Mouse (Mus musculus) limb, embryonic 14.5 days (tissue): Measurements from ENCODE around the gene Olfr1512. TPM values are rescaled to one million over a fixed set of nuclear protein-coding genes. Genes with fewer than 3 reads are reported as not detected.

Experiments used
- ATAC-seq: fragments of 200-750 bp; cut with Nextera tagmentation; 2 replicates; pipeline ENCODE4 v1.8.0; 2017; ENCODE audit warnings: low read depth, moderate number of reproducible peaks, moderate TSS enrichment; ENCODE audit not compliant: low FRiP score
- DNase-seq: peaks from one replicate; pipeline ENCODE4 v3.0.0-alpha.2; 2015; ENCODE audit warnings: low spot score
- H3K27ac ChIP-seq: fragments of 300-500 bp; sonication (generic); replicated peaks from 2 replicates; pipeline ENCODE4 v1.5.1; 2014; ENCODE audit warnings: low read depth, mild to moderate bottlenecking, low read length, moderate library complexity, mixed read lengths
- H3K27me3 ChIP-seq: fragments of 300-500 bp; sonication (generic); 2 replicates; pipeline ENCODE4 v1.6.1; 2014; ENCODE audit warnings: low read length, mixed read lengths; ENCODE audit not compliant: control insufficient read depth, insufficient read depth
- H3K36me3 ChIP-seq: fragments of 300-500 bp; sonication (generic); 2 replicates; pipeline ENCODE4 v1.6.1; 2014; ENCODE audit warnings: mild to moderate bottlenecking, low read length, moderate library complexity, mixed read lengths; ENCODE audit not compliant: control insufficient read depth, insufficient read depth
- H3K4me1 ChIP-seq: fragments of 300-500 bp; sonication (generic); 2 replicates; pipeline ENCODE4 v1.6.1; 2014; ENCODE audit warnings: antibody characterized with exemption, low read length, mixed read lengths; ENCODE audit not compliant: control insufficient read depth, insufficient read depth
- H3K4me2 ChIP-seq: fragments of 300-500 bp; sonication (generic); replicated peaks from 2 replicates; pipeline ENCODE4 v1.6.1; 2014; ENCODE audit warnings: low read depth, mild to moderate bottlenecking, low read length, moderate library complexity; ENCODE audit not compliant: severe bottlenecking
- H3K4me3 ChIP-seq: fragments of 300-500 bp; sonication (generic); replicated peaks from 2 replicates; pipeline ENCODE4 v1.5.1; 2014; ENCODE audit warnings: low read length
- H3K9ac ChIP-seq: fragments of 300-500 bp; sonication (generic); 2 replicates; pipeline ENCODE4 v1.6.1; 2014; ENCODE audit warnings: mild to moderate bottlenecking, low read depth, low read length, moderate library complexity; ENCODE audit not compliant: severe bottlenecking
- H3K9me3 ChIP-seq: fragments of 300-500 bp; sonication (generic); 2 replicates; pipeline ENCODE4 v1.6.1; 2016; ENCODE audit warnings: low read length; ENCODE audit not compliant: control insufficient read depth
- POLR2A ChIP-seq: fragments of 200-500 bp; IDR thresholded peaks from 2 replicates; pipeline ENCODE4 v1.8.0; 2012; ENCODE audit warnings: inconsistent platforms, mild to moderate bottlenecking, moderate library complexity, borderline replicate concordance; ENCODE audit not compliant: insufficient read depth, insufficient read length; ENCODE audit errors: extremely low read depth
- WGBS: fragments of 180-500 bp; shearing (Covaris S2); extraction: QIAGEN DNeasy Blood & Tissue Kit; methylation state at CpG from one replicate; pipeline ENCODE4 v1.1.7; 2014; 5-methylcytosine and 5-hydroxymethylcytosine counted together
- polyA plus RNA-seq, 2 experiments: library from polyadenylated mRNA; depleted of rRNA in 1 of 2; stranded (reverse) in 1 of 2; unstranded in 1 of 2; fragments of >200 nt; fragmentation: Nextera tagmentation in 1 of 2; extraction: Ambion mirVana in 1 of 2; gene quantifications; 2 replicates each; pipeline versions ENCODE4 v1.2.1 to v1.2.3; 2012 to 2014

Gene Olfr1512
- polyA plus RNA-seq, 2 experiments: not detected

DNA sequence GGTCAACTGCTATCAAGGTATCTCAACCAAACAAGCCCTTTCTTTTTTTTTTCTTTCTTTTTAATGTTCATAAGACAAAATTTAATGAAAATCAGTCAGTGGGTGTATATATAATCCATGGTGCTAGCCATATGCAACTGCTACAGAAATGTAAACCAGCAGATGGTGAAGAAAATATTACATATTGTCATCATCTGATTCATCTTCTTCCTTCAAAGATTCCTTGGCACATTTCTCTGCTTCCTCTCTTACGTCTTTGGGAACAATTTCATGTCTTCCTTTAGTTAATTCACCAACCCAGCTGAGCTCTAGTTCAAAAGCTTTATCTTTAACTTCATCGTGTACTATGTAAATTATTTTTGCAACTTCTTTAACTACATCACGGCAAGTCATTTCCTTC is 10.2 kb downstream of the Olfr1512 start:
- no peak for ATAC-seq
- Histone ChIP-seq H3K4me3 (no peak overlapping the region), H3K4me2 (no peak overlapping the region), H3K9me3 (no peaks in the 10 kb centered on the region), H3K27ac (no peak overlapping the region), H3K9ac (no peak overlapping the region), H3K4me1 (no peaks in the 10 kb centered on the region), H3K27me3 (no peaks in the 10 kb centered on the region), H3K36me3 (no peaks in the 10 kb centered on the region)
- no peak for DNase-seq
- WGBS: 90% methylated on average over 3 of the region's 3 CpGs
- no peak for TF ChIP-seq POLR2A

DNA sequence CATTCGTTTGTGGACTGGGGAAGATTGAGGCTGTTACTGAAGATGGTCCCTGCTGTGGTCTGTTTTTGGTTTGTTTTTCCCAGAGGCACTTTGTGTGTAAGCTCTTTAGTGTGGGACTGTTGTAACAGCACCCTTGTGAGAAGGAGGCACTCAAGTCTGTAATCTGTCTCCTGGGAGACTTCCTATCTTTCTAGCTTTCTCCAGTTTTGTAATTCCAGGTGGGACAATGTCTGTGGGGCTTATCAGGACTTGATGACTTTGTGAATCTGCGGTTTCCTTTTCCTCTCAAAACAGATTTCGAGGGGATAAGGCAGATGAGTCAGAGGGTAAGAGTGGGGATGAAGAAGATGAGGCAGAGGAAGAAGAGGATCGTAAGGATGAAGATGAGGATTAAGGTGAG is 22.7 kb downstream of the Olfr1512 start, which contains the start of gene Olfr1513:
Olfr1513 (minus strand) TSS at position 101 of the 400 bp plus-strand sequence.
- Histone ChIP-seq H3K9me3 (no peaks in the 10 kb centered on the region), H3K4me2 (no peak within 1 kb of the TSS), H3K27ac (no peak within 1 kb of the TSS), H3K4me1 (no peaks in the 10 kb centered on the region), H3K36me3 (no peaks in the 10 kb centered on the region), H3K4me3 (no peak within 1 kb of the TSS), H3K9ac (no peak within 1 kb of the TSS), H3K27me3 (no peaks in the 10 kb centered on the region)
- ATAC-seq (no peak), DNase-seq (no peak)
- 73% methylated on average over 4 of the region's 4 CpGs for WGBS
- no peak for TF ChIP-seq POLR2A

DNA sequence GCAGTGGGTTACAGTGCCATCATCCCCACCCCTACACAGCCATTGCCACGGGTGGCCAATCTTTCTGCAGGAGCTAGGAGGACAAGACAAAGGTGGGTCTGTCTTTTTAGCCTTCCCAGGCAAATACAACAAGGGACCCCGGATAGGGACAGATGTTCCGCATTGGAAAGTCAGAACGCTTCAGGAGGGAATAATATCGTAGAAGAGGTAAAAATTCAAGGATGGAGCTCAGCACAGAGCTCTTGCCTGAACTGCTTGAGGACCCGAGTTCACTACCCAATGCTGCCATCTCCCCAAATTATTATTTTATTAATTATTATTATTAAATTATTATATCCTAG is 39.5 kb downstream of the Olfr1512 start:
- Histone ChIP-seq H3K9me3 (peaks cover 1% of the 10 kb centered on the region; the same call in 1 of the 2 replicates), H3K9ac (no peak overlapping the region), H3K4me3 (no peak overlapping the region), H3K27ac (no peak overlapping the region), H3K36me3 (no peaks in the 10 kb centered on the region), H3K4me2 (no peak overlapping the region), H3K27me3 (no peaks in the 10 kb centered on the region), H3K4me1 (no peaks in the 10 kb centered on the region)
- DNase-seq (no peak), ATAC-seq (no peak)
- no peak for TF ChIP-seq POLR2A
- WGBS: 73% methylated on average over 6 of the region's 6 CpGs

DNA sequence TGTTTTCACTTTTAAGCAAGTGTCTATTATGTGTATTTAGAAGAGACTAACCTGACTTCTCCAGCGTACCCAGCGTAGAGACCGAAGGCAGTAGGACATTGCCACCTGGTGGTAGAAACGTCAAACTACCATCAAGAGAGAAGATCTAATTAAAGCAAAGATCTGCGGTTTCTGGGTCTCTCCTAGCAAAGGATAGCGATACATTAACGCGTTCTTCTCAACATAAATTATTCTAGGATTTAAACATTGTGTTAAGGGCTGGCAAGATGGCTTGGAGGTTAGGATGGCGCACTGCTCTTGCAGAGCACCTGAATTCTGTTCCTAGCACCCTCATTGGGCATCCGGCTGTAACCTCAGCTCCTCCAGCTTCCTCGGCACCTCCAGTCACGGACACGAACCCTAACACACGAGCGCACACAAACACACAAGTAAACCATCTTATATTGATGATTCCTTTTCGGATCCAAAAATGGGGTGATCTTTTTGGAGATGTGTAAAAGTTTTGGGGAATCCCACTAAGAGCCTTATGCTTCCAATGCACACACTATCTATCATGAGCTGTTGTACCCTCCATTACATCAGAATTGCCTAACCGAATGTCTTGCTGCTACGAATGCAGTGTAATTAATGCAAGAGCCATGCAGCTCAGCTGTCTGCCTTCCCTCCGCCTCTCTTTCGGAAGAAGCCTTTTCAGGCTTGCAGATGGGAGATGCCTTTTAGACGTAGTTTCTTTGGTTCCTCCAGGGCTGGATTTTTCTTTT is 40.0 kb downstream of the Olfr1512 start:
- H3K27ac ChIP-seq: no peak overlapping the region
- H3K9me3 ChIP-seq: no peaks in the 10 kb centered on the region
- ATAC-seq (peak; percentile 60; the same call in 1 of the 2 replicates), DNase-seq (peak; percentile 79)
- TF ChIP-seq POLR2A: no peak
- 0 out of 2 replicates have a peak overlapping the region, but pooled peaks have one; percentile 6 for H3K4me3 ChIP-seq
- H3K36me3 ChIP-seq: no peaks in the 10 kb centered on the region
- no peak overlapping the region for H3K9ac ChIP-seq
- no peaks in the 10 kb centered on the region for H3K4me1 ChIP-seq
- WGBS: 28% methylated on average over 21 of the region's 21 CpGs
- peak overlapping the region; percentile 33 for H3K4me2 ChIP-seq
- no peaks in the 10 kb centered on the region for H3K27me3 ChIP-seq

DNA sequence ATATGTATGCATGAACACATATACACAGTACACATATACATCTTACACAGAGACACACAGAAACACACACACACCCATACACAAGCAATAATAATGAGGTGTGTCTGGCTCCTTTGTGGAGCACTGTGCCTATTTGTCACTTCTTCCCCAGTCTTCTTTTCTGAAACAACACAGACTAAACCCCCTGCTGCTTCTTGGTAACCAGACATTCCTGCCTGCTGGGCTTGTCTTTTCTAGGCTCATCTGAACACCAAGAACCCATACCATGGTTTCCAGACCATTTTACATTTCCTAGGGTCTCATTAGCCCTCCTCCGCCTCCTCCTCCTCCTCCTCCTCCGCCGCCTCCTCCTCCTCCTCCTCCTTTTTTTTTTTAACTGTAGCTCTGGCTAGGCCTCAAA is 46.8 kb downstream of the Olfr1512 start:
- TF ChIP-seq POLR2A: no peak
- 88% methylated on average over 3 of the region's 3 CpGs for WGBS
- Histone ChIP-seq H3K4me2 (no peak overlapping the region), H3K4me1 (no peaks in the 10 kb centered on the region), H3K36me3 (no peaks in the 10 kb centered on the region), H3K9me3 (no peaks in the 10 kb centered on the region), H3K9ac (no peak overlapping the region), H3K27ac (no peak overlapping the region), H3K27me3 (peaks cover 27% of the 10 kb centered on the region), H3K4me3 (no peak overlapping the region)
- no peak for ATAC-seq
- DNase-seq: no peak
